Mouse (Mus musculus): ENCODE results near the gene Ush1g. TPM values are rescaled to one million over a fixed set of nuclear protein-coding genes. Genes with fewer than 3 reads are reported as not detected.

Ush1g gene
- polyA plus RNA-seq, 1 experiment, result 0.05 TPM

DNA sequence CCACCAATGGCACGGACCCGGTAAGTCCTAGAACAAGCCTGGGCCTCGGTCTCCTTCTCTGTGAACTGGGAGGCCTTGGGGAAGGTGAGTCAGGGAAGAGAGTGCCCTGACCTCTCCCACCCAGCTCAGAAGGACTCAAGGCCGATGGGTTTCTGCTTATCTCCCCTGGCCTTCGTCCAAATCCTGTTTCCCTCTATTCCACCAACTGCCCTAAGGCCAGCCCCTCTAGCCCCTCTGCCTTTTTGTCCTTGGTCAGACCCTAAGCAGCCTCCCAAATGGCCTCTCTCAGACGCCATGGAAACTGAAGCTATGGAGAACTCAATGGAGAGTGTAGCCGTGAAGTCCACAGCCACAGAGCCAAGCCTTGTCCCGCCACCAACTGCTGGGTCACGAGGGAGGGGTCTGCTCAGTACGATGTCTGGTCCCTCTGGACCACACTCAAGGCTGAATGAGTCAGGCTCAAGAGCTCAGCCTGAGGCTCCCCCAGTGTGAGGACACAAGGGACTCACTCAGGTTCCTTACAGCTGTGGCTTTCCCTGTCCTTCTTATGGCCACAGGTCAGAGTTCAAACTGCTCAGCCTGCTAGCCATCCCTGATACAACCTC is 48.8 kb downstream of the Ush1g start:
- Histone ChIP-seq H3K4me3 (ENCODE audit: insufficient read depth, low read depth, low read length) (no peak overlapping the region), H3K27ac (ENCODE audit: insufficient read depth, low read depth, low read length) (no peak overlapping the region), H3K36me3 (ENCODE audit: control insufficient read depth, insufficient read depth, low read length) (no peaks in the 10 kb centered on the region), H3K4me1 (ENCODE audit: control insufficient read depth, insufficient read depth, low read length) (peaks cover 3% of the 10 kb centered on the region; the same call in 1 of the 2 replicates), H3K27me3 (replicated peaks; ENCODE audit: control insufficient read depth, insufficient read depth, low read length) (no peaks in the 10 kb centered on the region)
- WGBS, result 87% methylated on average over 10 of the region's 10 CpGs
- DNase-seq, result no peak
- TF ChIP-seq CTCF (conservative IDR thresholded peaks at IDR 0.05; ENCODE audit: insufficient read depth, insufficient read length, low read depth, low read length) (no peak), POLR2A (IDR thresholded peaks at IDR 0.05; ENCODE audit: low read depth, low read length) (no peak)

DNA sequence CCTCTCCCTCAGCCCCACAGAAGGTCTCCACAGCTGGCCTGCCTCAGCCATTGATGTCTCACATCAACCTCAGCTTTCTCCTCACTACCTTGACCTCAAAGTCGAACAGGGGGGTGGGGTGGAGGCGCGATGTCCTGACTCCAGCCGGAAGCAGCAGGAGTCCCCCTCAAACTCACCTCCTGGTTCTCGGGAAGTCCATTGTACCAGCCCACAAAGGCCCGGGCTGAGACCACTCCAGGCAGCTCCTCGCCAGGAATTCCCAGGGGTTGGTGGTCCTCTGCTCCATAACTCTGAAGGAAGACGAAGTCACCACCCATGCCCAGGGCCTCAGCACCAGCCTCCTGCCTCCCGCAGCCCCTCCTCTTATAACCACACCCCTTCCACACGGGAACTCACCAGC is 50.4 kb downstream of the Ush1g start:
- WGBS, result 84% methylated on average over 10 of the region's 10 CpGs

DNA sequence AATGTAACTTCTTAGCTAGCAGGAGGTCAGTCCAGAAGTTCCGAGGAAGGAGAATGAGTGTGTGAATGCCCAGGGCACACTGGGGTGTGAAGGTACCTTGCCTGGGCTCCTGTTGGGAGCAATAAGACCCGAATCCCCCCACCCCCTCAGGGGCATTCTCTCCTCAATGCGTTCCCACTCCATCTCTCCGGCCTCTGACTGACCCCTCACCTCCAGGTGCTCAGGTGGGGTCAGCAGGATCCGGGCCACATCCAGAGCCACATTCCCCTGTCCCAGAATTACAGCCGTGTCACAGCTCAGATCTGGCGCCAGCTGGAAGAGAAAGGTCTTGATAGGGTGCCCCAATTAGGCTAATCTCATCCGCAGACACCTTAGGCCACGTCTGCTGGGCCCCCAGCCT is 50.8 kb downstream of the Ush1g start:
- no peak overlapping the region for H3K27ac ChIP-seq (ENCODE audit: insufficient read depth, low read depth, low read length)
- no peak overlapping the region for H3K4me3 ChIP-seq (ENCODE audit: insufficient read depth, low read depth, low read length)
- H3K4me1 ChIP-seq (ENCODE audit: control insufficient read depth, insufficient read depth, low read length), result no peaks in the 10 kb centered on the region; the same call in 1 of the 2 replicates
- TF ChIP-seq POLR2A (IDR thresholded peaks at IDR 0.05; ENCODE audit: low read depth, low read length), result no peak
- no peak for DNase-seq
- WGBS, result 79% methylated on average over 9 of the region's 9 CpGs
- no peaks in the 10 kb centered on the region for H3K36me3 ChIP-seq (ENCODE audit: control insufficient read depth, insufficient read depth, low read length)
- H3K27me3 ChIP-seq (replicated peaks; ENCODE audit: control insufficient read depth, insufficient read depth, low read length), result peaks cover 2% of the 10 kb centered on the region; the same call in 1 of the 2 replicates

More for the DNA sequence above, 50.4 kb downstream of the Ush1g start:
- H3K4me1 ChIP-seq (ENCODE audit: control insufficient read depth, insufficient read depth, low read length), result no peaks in the 10 kb centered on the region; the same call in 1 of the 2 replicates
- peaks cover 2% of the 10 kb centered on the region; the same call in 1 of the 2 replicates for H3K27me3 ChIP-seq (replicated peaks; ENCODE audit: control insufficient read depth, insufficient read depth, low read length)
- H3K4me3 ChIP-seq (ENCODE audit: insufficient read depth, low read depth, low read length), result no peak overlapping the region
- TF ChIP-seq CTCF (conservative IDR thresholded peaks at IDR 0.05; ENCODE audit: insufficient read depth, insufficient read length, low read depth, low read length) (no peak), POLR2A (IDR thresholded peaks at IDR 0.05; ENCODE audit: low read depth, low read length) (no peak)
- DNase-seq, result no peak
- H3K27ac ChIP-seq (ENCODE audit: insufficient read depth, low read depth, low read length), result no peak overlapping the region
- no peaks in the 10 kb centered on the region for H3K36me3 ChIP-seq (ENCODE audit: control insufficient read depth, insufficient read depth, low read length)

DNA sequence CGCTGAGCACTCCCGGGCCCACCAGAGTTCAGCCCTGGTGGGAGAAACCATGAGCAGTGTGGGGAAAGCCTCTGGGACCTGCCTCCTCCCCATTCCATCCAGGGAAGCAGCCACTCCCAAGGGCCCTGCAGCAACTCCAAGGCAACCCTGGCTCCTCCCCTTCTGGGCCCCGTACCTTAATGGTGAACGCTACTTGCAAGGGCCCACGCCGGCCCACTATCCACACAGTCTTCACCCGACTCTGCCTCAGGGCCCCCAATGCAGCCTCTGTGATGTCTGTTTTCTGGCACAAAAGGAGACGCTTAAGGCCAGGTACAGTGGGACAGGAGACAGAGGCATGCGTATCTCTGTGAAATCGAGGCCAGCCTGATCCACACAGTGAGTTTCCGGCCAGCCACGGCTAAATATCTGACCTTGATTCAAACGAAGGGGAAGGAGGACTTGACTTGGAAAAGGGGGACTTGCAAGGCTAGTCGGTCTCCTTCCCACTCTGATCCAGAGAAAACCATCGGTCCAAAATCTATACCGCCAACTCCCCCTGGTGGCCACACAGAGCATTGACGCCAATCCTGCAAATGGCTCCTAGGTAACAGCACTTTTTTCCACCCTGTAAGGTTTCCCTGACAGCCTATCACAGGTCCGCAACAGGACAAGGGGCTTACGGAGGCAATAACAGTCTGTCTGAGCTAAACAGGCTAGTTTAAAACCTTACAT is 51.5 kb downstream of the Ush1g start:
- Histone ChIP-seq H3K27me3 (replicated peaks; ENCODE audit: control insufficient read depth, insufficient read depth, low read length) (peaks cover 2% of the 10 kb centered on the region; the same call in 1 of the 2 replicates), H3K36me3 (ENCODE audit: control insufficient read depth, insufficient read depth, low read length) (no peaks in the 10 kb centered on the region), H3K27ac (ENCODE audit: insufficient read depth, low read depth, low read length) (no peak overlapping the region), H3K4me3 (ENCODE audit: insufficient read depth, low read depth, low read length) (no peak overlapping the region), H3K4me1 (ENCODE audit: control insufficient read depth, insufficient read depth, low read length) (no peaks in the 10 kb centered on the region)
- peak; percentile 81 for DNase-seq
- 26% methylated on average over 18 of the region's 19 CpGs for WGBS
- TF ChIP-seq CTCF (conservative IDR thresholded peaks at IDR 0.05; ENCODE audit: insufficient read depth, insufficient read length, low read depth, low read length), result peak; percentile 95
- TF ChIP-seq POLR2A (IDR thresholded peaks at IDR 0.05; ENCODE audit: low read depth, low read length), result no peak

DNA sequence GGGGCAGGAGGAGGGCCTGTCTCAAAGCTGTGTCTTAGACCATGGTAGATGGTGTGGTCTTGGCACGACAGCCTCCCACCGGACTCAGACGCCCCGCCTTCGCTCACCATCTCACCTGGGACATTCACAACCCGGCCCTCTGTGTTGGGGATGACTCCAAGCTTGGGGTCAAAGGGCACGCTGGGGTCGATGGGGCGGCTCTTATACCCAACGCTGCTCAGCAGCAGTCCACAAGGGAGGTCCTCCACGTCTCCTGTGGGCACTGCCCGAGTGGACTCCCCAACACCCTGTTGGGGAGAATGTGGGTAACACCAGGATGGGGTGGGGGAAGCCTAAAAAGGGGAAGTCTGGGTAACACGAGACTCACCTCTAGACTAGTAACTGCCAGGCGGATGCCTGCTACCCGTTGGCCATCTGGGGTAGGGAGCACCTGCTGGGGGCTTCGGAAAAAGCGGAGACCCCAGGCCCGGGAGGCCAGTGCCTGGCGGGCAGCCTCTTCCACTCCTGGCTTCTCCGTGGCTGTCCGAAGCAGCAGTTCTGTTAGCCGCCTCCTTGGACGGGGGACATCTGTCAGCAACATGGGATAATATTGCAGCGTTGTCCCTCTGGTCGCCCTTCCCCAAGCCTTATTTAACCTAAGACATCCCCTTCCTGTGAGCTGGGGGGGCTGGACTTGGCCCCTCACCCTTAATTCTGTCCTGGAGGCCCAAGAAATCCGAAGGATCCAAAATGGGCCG is 52.3 kb downstream of the Ush1g start:
- Histone ChIP-seq H3K4me1 (ENCODE audit: control insufficient read depth, insufficient read depth, low read length) (no peaks in the 10 kb centered on the region), H3K36me3 (ENCODE audit: control insufficient read depth, insufficient read depth, low read length) (no peaks in the 10 kb centered on the region), H3K27ac (ENCODE audit: insufficient read depth, low read depth, low read length) (no peak overlapping the region), H3K27me3 (replicated peaks; ENCODE audit: control insufficient read depth, insufficient read depth, low read length) (peaks cover 2% of the 10 kb centered on the region; the same call in 1 of the 2 replicates), H3K4me3 (ENCODE audit: insufficient read depth, low read depth, low read length) (no peak overlapping the region)
- TF ChIP-seq CTCF (conservative IDR thresholded peaks at IDR 0.05; ENCODE audit: insufficient read depth, insufficient read length, low read depth, low read length) (no peak), POLR2A (IDR thresholded peaks at IDR 0.05; ENCODE audit: low read depth, low read length) (no peak)
- DNase-seq, result no peak
- WGBS, result 90% methylated on average over 27 of the region's 27 CpGs

DNA sequence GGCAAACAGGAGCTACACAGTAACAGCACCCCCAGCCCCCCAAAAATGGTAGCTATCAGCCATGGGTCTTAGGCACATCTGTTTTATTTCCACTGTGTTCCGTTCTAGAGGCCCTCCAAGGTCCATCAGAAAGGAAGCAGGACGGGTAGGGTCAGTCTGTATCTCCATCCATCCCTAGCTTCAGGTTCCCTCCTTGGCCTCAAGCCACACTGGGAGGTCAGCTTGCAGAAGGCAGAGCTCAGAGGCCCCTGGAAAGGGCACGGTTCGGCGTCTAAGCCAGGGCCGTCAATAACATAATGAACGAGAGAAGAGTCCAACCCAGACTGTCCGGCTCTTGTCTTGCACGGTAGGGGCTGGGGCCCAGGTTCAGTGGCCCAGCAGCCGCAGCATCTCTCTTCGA is 53.9 kb downstream of the Ush1g start:
- DNase-seq, result no peak
- Histone ChIP-seq H3K4me3 (ENCODE audit: insufficient read depth, low read depth, low read length) (no peak overlapping the region), H3K4me1 (ENCODE audit: control insufficient read depth, insufficient read depth, low read length) (no peaks in the 10 kb centered on the region), H3K27me3 (replicated peaks; ENCODE audit: control insufficient read depth, insufficient read depth, low read length) (peaks cover 2% of the 10 kb centered on the region; the same call in 1 of the 2 replicates), H3K36me3 (ENCODE audit: control insufficient read depth, insufficient read depth, low read length) (no peaks in the 10 kb centered on the region), H3K27ac (ENCODE audit: insufficient read depth, low read depth, low read length) (no peak overlapping the region)
- WGBS, result 86% methylated on average over 11 of the region's 11 CpGs
- TF ChIP-seq CTCF (conservative IDR thresholded peaks at IDR 0.05; ENCODE audit: insufficient read depth, insufficient read length, low read depth, low read length) (no peak), POLR2A (IDR thresholded peaks at IDR 0.05; ENCODE audit: low read depth, low read length) (no peak)
